Mouse (Mus musculus) testis, adult 2 months (tissue): ENCODE data around the gene Plppr2. TPM values are rescaled to one million over a fixed set of nuclear protein-coding genes. Genes with fewer than 3 reads are reported as not detected.

Source experiments
- H3K27ac ChIP-seq: fragments of 200-500 bp; 2 replicates; pipeline ENCODE4 v1.5.1; 2012; ENCODE audit warnings: low read depth, low read length; ENCODE audit not compliant: control insufficient read depth, insufficient read depth
- H3K27me3 ChIP-seq: fragments of 200-500 bp; 2 replicates; pipeline ENCODE4 v1.6.1; 2012; ENCODE audit warnings: mild to moderate bottlenecking, low read length, moderate library complexity; ENCODE audit not compliant: control insufficient read depth, insufficient read depth
- H3K36me3 ChIP-seq: fragments of 200-500 bp; 2 replicates; pipeline ENCODE4 v1.6.1; 2012; ENCODE audit warnings: mild to moderate bottlenecking, low read length; ENCODE audit not compliant: control insufficient read depth, insufficient read depth
- H3K4me1 ChIP-seq: fragments of 200-500 bp; 2 replicates; pipeline ENCODE4 v1.6.1; 2012; ENCODE audit warnings: low read length; ENCODE audit not compliant: control insufficient read depth, insufficient read depth
- H3K4me3 ChIP-seq: fragments of 200-500 bp; 2 replicates; pipeline ENCODE4 v1.5.1; 2012; ENCODE audit warnings: low read depth, mild to moderate bottlenecking, low read length, moderate library complexity, mixed read lengths; ENCODE audit not compliant: control insufficient read depth
- CTCF ChIP-seq: fragments of 200-500 bp; IDR thresholded peaks from 2 replicates; pipeline ENCODE4 v1.5.1; 2012; ENCODE audit warnings: low read depth, mild to moderate bottlenecking, inconsistent platforms, low read length, moderate library complexity; ENCODE audit not compliant: control insufficient read depth, insufficient read depth, insufficient replicate concordance
- POLR2A ChIP-seq: fragments of 200-500 bp; IDR thresholded peaks from 2 replicates; pipeline ENCODE4 v1.6.1; 2012; ENCODE audit warnings: low read depth, mild to moderate bottlenecking, inconsistent platforms, low read length, moderate library complexity; ENCODE audit not compliant: control insufficient read depth
- polyA plus RNA-seq: library from polyadenylated mRNA; depleted of rRNA; stranded (reverse); fragments of >200 nt; gene quantifications from 2 replicates; pipeline ENCODE4 v1.2.3, GENCODE M21; 2012

Gene Plppr2
- polyA plus RNA-seq, 1 experiment = 33.3 TPM

DNA sequence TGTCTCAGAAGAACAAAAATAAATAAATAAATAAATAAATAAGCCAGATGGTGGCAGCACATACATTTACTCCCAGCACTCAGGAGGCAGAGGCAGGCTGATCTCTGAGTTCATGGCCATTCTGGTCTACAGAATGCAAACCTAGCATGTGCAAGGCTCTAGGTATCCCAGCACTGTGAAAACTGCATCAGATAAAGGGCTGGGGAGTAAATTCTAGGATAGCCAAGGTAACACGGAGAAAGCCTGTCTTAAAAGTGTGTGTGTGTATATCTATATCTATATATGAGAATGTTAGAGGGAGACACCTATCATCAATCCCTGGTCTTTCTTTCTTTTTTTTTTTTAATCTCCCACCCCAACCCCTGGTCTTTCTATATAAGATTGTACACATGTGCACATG lies 11.3 kb upstream of the Plppr2 start:
- no peak overlapping the region for H3K27ac ChIP-seq
- H3K27me3 ChIP-seq = no peaks in the 10 kb centered on the region
- no peaks in the 10 kb centered on the region for H3K36me3 ChIP-seq
- H3K4me1 ChIP-seq = peaks cover 9% of the 10 kb centered on the region
- TF ChIP-seq CTCF (no peak), POLR2A (no peak)
- no peak overlapping the region for H3K4me3 ChIP-seq

DNA sequence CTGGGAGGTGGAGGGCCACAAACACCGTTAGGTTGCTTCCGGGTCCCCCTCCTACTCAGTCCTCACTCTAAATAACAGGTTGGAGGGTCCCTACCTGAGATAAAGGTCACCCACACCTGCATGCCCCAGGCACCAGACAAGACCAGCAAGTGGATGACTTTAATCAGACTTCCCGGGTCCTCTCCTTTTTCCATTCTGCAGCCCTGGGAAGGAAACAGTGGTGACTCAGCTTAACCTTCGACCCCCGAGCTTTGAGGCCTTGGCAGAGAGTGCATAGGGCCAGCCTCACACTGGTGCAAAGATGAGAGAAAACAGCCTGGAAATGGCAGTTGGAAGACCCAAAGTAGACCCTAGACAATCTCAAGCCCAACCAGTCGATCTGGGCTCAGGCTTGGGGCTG lies 10.7 kb upstream of the Plppr2 start:
- 0 out of 2 replicates have a peak overlapping the region, but pooled peaks have one; percentile 18 for H3K27ac ChIP-seq
- H3K27me3 ChIP-seq = no peaks in the 10 kb centered on the region
- H3K36me3 ChIP-seq = no peaks in the 10 kb centered on the region
- H3K4me3 ChIP-seq = peak overlapping the region; percentile 94
- peaks cover 9% of the 10 kb centered on the region for H3K4me1 ChIP-seq
- no peak for TF ChIP-seq CTCF
- no peak for TF ChIP-seq POLR2A

DNA sequence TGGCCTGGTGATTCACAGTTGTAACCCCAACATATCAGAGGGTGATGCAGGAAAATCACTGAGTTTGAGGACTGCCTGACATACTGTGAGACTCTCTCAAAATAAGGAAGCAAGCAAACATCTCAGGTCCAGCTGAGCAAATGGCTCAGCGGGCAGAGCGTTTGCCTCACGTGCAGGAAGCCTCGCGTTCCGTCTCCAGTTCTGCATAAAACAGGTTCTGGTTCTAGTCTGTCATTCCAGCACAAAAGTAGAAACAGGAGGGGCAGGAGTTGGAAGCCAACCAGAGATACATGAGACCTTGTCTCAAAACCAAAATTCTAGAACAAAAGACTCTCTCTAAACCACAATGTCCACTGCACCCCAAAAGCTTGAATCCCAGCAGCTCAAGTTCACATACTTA lies 10.0 kb upstream of the Plppr2 start:
- H3K4me3 ChIP-seq = peak overlapping the region; percentile 94
- H3K4me1 ChIP-seq = peaks cover 9% of the 10 kb centered on the region
- no peak for TF ChIP-seq CTCF
- TF ChIP-seq POLR2A = no peak
- H3K36me3 ChIP-seq = no peaks in the 10 kb centered on the region
- peak overlapping the region; percentile 83 for H3K27ac ChIP-seq
- no peaks in the 10 kb centered on the region for H3K27me3 ChIP-seq

DNA sequence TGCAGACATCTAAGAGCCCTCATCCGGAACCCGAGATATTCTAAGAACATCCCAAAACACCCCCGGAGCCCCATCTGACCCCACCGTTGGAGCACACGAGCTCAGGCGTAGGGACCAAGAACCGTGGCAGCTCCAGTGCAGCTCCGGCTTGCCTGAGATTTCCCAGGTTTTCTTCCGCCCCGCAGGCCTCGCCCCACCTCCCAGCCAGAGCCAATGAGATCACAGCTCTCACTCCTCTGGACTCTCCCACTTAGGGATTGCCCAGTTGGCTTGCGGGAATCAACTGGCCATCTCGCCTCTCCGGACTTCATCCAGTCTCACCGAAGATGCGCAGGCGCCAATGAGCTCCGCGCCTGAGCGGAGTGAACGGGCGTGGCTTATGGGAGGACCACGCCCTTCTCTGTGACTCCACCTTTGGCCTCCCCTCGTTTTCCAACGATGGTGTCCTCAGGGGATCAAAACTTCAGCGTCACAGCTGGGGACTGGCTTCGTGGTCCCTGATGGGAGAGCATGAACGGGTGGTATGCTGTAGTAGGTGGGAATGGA lies 9.6 kb upstream of the Plppr2 start, which contains the start of the genes Ccdc159 and Tmem205:
TSS of gene Ccdc159 (plus strand) at position 264 of the 546 bp plus-strand sequence.
TSS of gene Tmem205 (minus strand) at position 349 of the 546 bp plus-strand sequence.
- TF ChIP-seq CTCF (no peak), POLR2A (peak; percentile 75; the same call in 1 of the 2 replicates)
- Histone ChIP-seq H3K27me3 (no peaks in the 10 kb centered on the region), H3K27ac (peak within 1 kb of the TSS; percentile 83), H3K36me3 (no peaks in the 10 kb centered on the region), H3K4me1 (peaks cover 9% of the 10 kb centered on the region), H3K4me3 (peak within 1 kb of the TSS; percentile 94)

DNA sequence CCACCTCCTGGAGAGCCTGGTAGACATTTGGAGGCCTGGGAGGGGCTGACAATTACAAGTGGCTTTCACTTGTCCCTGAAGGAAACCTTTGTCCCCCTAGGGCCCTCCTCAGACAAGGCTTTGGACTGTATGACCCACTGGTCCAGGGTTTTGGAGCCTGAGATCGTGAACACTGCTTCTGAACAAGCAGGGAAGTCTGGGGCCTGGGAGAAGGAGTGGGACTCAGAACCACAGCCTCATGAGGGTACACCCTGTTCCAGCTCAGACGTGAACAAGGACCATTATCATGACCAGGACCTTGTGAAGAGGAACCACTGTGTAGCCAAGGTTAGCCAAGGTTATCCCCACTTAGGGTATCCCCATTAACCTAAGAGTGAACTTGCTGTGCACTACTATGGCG lies 7.6 kb upstream of the Plppr2 start:
- Histone ChIP-seq H3K4me1 (peaks cover 22% of the 10 kb centered on the region), H3K36me3 (no peaks in the 10 kb centered on the region), H3K27ac (no peak overlapping the region), H3K4me3 (peak overlapping the region; percentile 94), H3K27me3 (no peaks in the 10 kb centered on the region)
- no peak for TF ChIP-seq POLR2A
- TF ChIP-seq CTCF = no peak

DNA sequence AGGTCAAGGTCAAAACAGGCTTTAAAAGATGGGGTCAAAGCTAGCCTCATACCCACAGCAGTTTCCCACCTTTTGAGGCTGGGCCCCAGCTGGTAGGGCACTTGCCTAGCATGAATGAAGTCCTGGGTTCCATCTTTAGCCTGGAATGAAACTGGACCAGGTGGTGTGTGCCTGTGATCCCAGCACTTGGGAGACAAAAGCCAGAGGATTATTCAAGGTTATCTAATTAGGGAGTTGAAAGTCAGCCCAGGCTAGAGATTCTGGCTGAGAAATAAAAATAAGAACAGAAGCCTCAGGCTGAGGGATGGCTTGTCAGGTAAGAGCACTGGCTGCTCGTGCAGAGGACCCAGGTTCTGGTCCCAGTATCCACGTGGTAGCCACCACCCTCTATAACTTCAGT lies 4.8 kb upstream of the Plppr2 start:
- Histone ChIP-seq H3K4me1 (peaks cover 19% of the 10 kb centered on the region), H3K27ac (no peak overlapping the region), H3K27me3 (no peaks in the 10 kb centered on the region), H3K36me3 (no peaks in the 10 kb centered on the region), H3K4me3 (no peak overlapping the region)
- no peak for TF ChIP-seq CTCF
- no peak for TF ChIP-seq POLR2A

DNA sequence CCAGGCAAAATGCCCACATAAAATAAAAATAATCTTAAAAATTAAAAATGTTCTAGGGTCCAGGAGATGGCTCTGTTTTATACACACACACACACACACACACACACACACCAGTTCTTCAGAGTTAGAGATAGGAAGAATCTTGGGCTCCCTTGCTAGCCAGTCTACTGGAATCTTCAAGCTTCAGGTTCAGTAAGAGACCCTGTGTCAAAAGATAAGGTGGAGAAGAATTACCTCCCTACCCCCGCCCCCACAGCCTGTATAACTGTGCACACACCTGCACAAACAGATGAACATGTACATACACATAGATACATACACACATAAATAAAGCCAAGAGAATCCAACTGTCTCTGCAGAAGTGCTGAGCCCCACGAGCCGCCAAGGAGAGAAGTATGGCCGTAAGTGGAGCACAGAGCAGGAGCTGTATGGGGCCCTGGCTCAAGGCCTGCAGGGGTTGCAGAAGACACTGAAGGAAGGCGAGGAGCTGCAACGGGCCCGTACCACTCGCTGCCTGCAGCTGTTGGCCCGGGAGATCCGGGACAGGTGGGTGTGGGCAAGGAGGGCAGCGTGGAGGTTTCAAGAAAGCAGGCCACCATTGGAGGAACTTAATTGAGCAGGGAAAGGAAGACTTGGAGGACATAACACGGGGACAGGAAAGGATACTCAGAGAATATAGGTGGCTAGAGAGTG lies 4.2 kb upstream of the Plppr2 start:
- no peaks in the 10 kb centered on the region for H3K36me3 ChIP-seq
- H3K4me1 ChIP-seq = peaks cover 19% of the 10 kb centered on the region
- H3K27ac ChIP-seq = no peak overlapping the region
- H3K4me3 ChIP-seq = peak overlapping the region; percentile 9; the same call in 1 of the 2 replicates
- no peak for TF ChIP-seq POLR2A
- TF ChIP-seq CTCF = no peak
- H3K27me3 ChIP-seq = no peaks in the 10 kb centered on the region

DNA sequence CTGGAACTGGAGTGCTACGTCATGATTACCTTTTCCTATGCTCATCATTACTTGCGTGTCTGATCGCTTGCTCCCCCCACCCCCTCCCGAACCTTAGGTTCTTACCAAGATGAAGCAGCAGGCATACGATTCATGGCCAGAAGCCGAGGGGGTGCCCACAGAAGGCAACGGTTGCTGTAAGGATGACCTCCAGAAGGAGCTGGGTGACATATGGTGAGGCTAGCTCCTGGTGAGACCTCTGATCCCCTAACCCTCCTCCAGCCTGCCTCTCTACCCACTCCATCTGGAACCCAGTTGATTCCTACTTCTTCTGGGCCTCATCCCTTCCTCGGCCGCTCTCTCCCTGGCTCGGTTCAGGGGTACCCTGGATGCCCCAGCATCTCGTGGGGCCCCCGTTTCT lies 2.8 kb upstream of the Plppr2 start:
- peaks cover 18% of the 10 kb centered on the region for H3K4me1 ChIP-seq
- no peaks in the 10 kb centered on the region for H3K36me3 ChIP-seq
- H3K4me3 ChIP-seq = no peak overlapping the region
- TF ChIP-seq POLR2A (no peak), CTCF (no peak)
- no peak overlapping the region for H3K27ac ChIP-seq
- H3K27me3 ChIP-seq = no peaks in the 10 kb centered on the region
